Mouse (Mus musculus) layer of hippocampus, adult 2 months (tissue): ENCODE measurements around the gene Iqgap2. TPM values are rescaled to one million over a fixed set of nuclear protein-coding genes. Genes with fewer than 3 reads are reported as not detected.

Source experiments
- DNase-seq, 2 experiments: peaks; one replicate each; pipeline ENCODE4 v3.0.0; 2022; ENCODE audit warnings: low spot score in 2 of 2
- H3K27ac ChIP-seq: fragments of 200-600 bp; 2 replicates; pipeline ENCODE4 v1.8.1; 2022
- H3K4me3 ChIP-seq: fragments of 200-600 bp; 2 replicates; pipeline ENCODE4 v1.8.1; 2022; ENCODE audit warnings: mild to moderate bottlenecking
- CTCF ChIP-seq: fragments of 200-600 bp; conservative IDR thresholded peaks from 2 replicates; pipeline ENCODE4 v1.8.1; 2022; ENCODE audit warnings: antibody characterized with exemption, mild to moderate bottlenecking, moderate library complexity
- total RNA-seq, 2 experiments: library from RNA; stranded (reverse); gene quantifications; 2 replicates each; pipeline ENCODE4 v1.2.3; 2021

Gene Iqgap2
- total RNA-seq, 2 experiments from 2014 or later: 95.2 to 97.7 TPM

- no peak for DNase-seq
- no peak for TF ChIP-seq CTCF
These were observed 86.1 kb downstream of the Iqgap2 start for GRCm38 (mm10) chr13:95805469-95806166.

GRCm38 (mm10) chr13:95804113-95804512 lies 87.6 kb downstream of the Iqgap2 start:
- TF ChIP-seq CTCF: no peak
- DNase-seq: no peak
- Histone ChIP-seq H3K27ac (peak overlapping the region; percentile 53), H3K4me3 (no peak overlapping the region)

More at GRCm38 (mm10) chr13:95805469-95806166, 86.1 kb downstream of the Iqgap2 start:
- H3K27ac ChIP-seq: no peak overlapping the region
- no peak overlapping the region for H3K4me3 ChIP-seq

- H3K4me3 ChIP-seq: no peak overlapping the region
- no peak for TF ChIP-seq CTCF
- DNase-seq: no peak
- peak overlapping the region; percentile 69 for H3K27ac ChIP-seq
These were observed 90.8 kb downstream of the Iqgap2 start for GRCm38 (mm10) chr13:95800925-95801324.

GRCm38 (mm10) chr13:95799322-95799721 lies 92.4 kb downstream of the Iqgap2 start:
- TF ChIP-seq CTCF: no peak
- no peak overlapping the region for H3K4me3 ChIP-seq
- no peak for DNase-seq
- peak overlapping the region; percentile 59; the same call in 1 of the 2 replicates for H3K27ac ChIP-seq

- no peak overlapping the region for H3K4me3 ChIP-seq
- TF ChIP-seq CTCF: no peak
- peak overlapping the region; percentile 59; the same call in 1 of the 2 replicates for H3K27ac ChIP-seq
- no peak for DNase-seq
These were observed 93.0 kb downstream of the Iqgap2 start for GRCm38 (mm10) chr13:95798721-95799120.

- DNase-seq: no peak
- no peak for TF ChIP-seq CTCF
- Histone ChIP-seq H3K4me3 (no peak overlapping the region), H3K27ac (no peak overlapping the region)
These were observed 94.2 kb downstream of the Iqgap2 start for GRCm38 (mm10) chr13:95797530-95797929.

GRCm38 (mm10) chr13:95794346-95794745 lies 97.4 kb downstream of the Iqgap2 start:
- Histone ChIP-seq H3K4me3 (no peak overlapping the region), H3K27ac (peak overlapping the region; percentile 57)
- TF ChIP-seq CTCF: no peak
- DNase-seq: peak in 1 of 2 experiments; percentile 47

GRCm38 (mm10) chr13:95790883-95791282 lies 100.8 kb downstream of the Iqgap2 start:
- no peak overlapping the region for H3K4me3 ChIP-seq
- DNase-seq: no peak
- no peak overlapping the region for H3K27ac ChIP-seq
- no peak for TF ChIP-seq CTCF

- Histone ChIP-seq H3K27ac (peak overlapping the region; percentile 43; the same call in 1 of the 2 replicates), H3K4me3 (no peak overlapping the region)
- TF ChIP-seq CTCF: no peak
- DNase-seq: no peak
These were observed 102.9 kb downstream of the Iqgap2 start for GRCm38 (mm10) chr13:95788631-95789376.

GRCm38 (mm10) chr13:95782969-95783332 lies 108.8 kb downstream of the Iqgap2 start:
- Histone ChIP-seq H3K4me3 (no peak overlapping the region), H3K27ac (peak overlapping the region; percentile 72)
- no peak for DNase-seq
- TF ChIP-seq CTCF: no peak

GRCm38 (mm10) chr13:95782311-95782968 lies 109.3 kb downstream of the Iqgap2 start:
- no peak for DNase-seq
- Histone ChIP-seq H3K27ac (peak overlapping the region; percentile 72), H3K4me3 (no peak overlapping the region)
- TF ChIP-seq CTCF: no peak

- TF ChIP-seq CTCF: no peak
- Histone ChIP-seq H3K4me3 (no peak overlapping the region), H3K27ac (peak overlapping the region; percentile 92)
- no peak for DNase-seq
These were observed 111.7 kb downstream of the Iqgap2 start for GRCm38 (mm10) chr13:95780038-95780437.

GRCm38 (mm10) chr13:95779261-95779660 lies 112.5 kb downstream of the Iqgap2 start:
- H3K27ac ChIP-seq: peak overlapping the region; percentile 92
- TF ChIP-seq CTCF: no peak
- DNase-seq: no peak

More at GRCm38 (mm10) chr13:95779261-95779660, 112.5 kb downstream of the Iqgap2 start:
- no peak overlapping the region for H3K4me3 ChIP-seq
